Mouse (Mus musculus): ENCODE results near the gene Bbs4. TPM values are rescaled to one million over a fixed set of nuclear protein-coding genes. Genes with fewer than 3 reads are reported as not detected.

Gene Bbs4
- total and polyA plus RNA-seq, 2 experiments = 0.57 to 2.9 TPM

- no peak overlapping the region for H3K9ac ChIP-seq (ENCODE audit: low read depth, low read length)
- WGBS = 89% methylated on average over 19 of the region's 19 CpGs
- no peak overlapping the region for H3K27ac ChIP-seq (replicated peaks; ENCODE audit: insufficient read depth, low read depth, low read length)
- no peak for TF ChIP-seq CTCF (IDR thresholded peaks at IDR 0.05; ENCODE audit: low read depth, low read length)
- TF ChIP-seq POLR2A (IDR thresholded peaks at IDR 0.05; ENCODE audit: extremely low read depth, insufficient read depth, low read length) = no peak
- H3K36me3 ChIP-seq (ENCODE audit: control insufficient read depth, insufficient read depth, low read length) = no peaks in the 10 kb centered on the region
- H3K4me3 ChIP-seq (ENCODE audit: insufficient read depth, low read depth, low read length) = no peak overlapping the region
- H3K79me2 ChIP-seq (ENCODE audit: control insufficient read depth, insufficient read depth, low read length) = no peaks in the 10 kb centered on the region
- peaks cover 3% of the 10 kb centered on the region; the same call in 1 of the 2 replicates for H3K4me1 ChIP-seq (ENCODE audit: control insufficient read depth, insufficient read depth, low read length)
- H3K27me3 ChIP-seq (ENCODE audit: control insufficient read depth, insufficient read depth, low read length) = no peaks in the 10 kb centered on the region
- no peak for DNase-seq (ENCODE audit: extremely low read depth, low read depth, low spot score)
Measured at GRCm38 (mm10) chr9:59274846-59275455, 78.4 kb downstream of the Bbs4 start.

DNA sequence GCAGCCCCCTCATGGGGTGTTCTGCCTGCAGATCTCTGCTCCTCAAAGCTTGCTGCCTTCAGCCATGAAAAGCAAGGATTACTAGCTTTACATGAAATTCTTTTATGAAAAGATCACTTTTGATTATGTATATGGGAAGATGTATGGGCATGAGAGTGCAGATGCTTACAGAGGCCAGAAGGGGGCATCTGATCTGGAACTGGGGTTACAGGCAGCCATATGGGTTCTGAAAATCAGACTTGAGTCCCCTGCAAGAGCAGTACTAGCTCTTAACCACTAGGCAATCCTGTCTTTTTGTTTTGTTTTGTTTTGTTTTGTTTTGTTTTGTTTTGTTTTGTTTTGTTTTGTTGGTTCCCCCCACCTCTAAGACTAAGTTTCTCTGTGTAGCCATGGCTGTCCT lies 80.1 kb downstream of the Bbs4 start:
- no peaks in the 10 kb centered on the region for H3K27me3 ChIP-seq (ENCODE audit: control insufficient read depth, insufficient read depth, low read length)
- no peak overlapping the region for H3K9ac ChIP-seq (ENCODE audit: low read depth, low read length)
- no peak overlapping the region for H3K4me3 ChIP-seq (ENCODE audit: insufficient read depth, low read depth, low read length)
- H3K4me1 ChIP-seq (ENCODE audit: control insufficient read depth, insufficient read depth, low read length) = peaks cover 3% of the 10 kb centered on the region; the same call in 1 of the 2 replicates
- DNase-seq (ENCODE audit: extremely low read depth, low read depth, low spot score) = no peak
- no peaks in the 10 kb centered on the region for H3K79me2 ChIP-seq (ENCODE audit: control insufficient read depth, insufficient read depth, low read length)
- TF ChIP-seq CTCF (IDR thresholded peaks at IDR 0.05; ENCODE audit: low read depth, low read length) (no peak), POLR2A (IDR thresholded peaks at IDR 0.05; ENCODE audit: extremely low read depth, insufficient read depth, low read length) (no peak)
- no peak overlapping the region for H3K27ac ChIP-seq (replicated peaks; ENCODE audit: insufficient read depth, low read depth, low read length)
- no peaks in the 10 kb centered on the region for H3K36me3 ChIP-seq (ENCODE audit: control insufficient read depth, insufficient read depth, low read length)

Other genes starting within 250 kb of the Bbs4 start
- gene Adpgk, start 62.0 kb downstream of the Bbs4 start, total RNA-seq (2014; rRNA removed) = 11.1 and 11.3 TPM in 2 replicates
- gene Adpgk, start 62.0 kb downstream of the Bbs4 start, polyA plus RNA-seq (2012; rRNA removed) = 7.6 and 7.9 TPM in 2 replicates
- 26.6 and 31.4 TPM in 2 replicates for gene Arih1, start 133.1 kb upstream of the Bbs4 start, total RNA-seq (2014; rRNA removed)
- 9.5 and 10.2 TPM in 2 replicates for gene Arih1, start 133.1 kb upstream of the Bbs4 start, polyA plus RNA-seq (2012; rRNA removed)
- 39.6 and 46.2 TPM in 2 replicates for gene Hexa, start 186.0 kb upstream of the Bbs4 start, total RNA-seq (2014; rRNA removed)
- gene Hexa, start 186.0 kb upstream of the Bbs4 start, polyA plus RNA-seq (2012; rRNA removed) = 38.9 and 46.2 TPM in 2 replicates
- 0.18 TPM in 1 of 2 replicates, not detected in the other for gene Tmem202, start 186.3 kb upstream of the Bbs4 start, total RNA-seq (2014; rRNA removed)
- gene Tmem202, start 186.3 kb upstream of the Bbs4 start, polyA plus RNA-seq (2012; rRNA removed) = 0.07 TPM in 1 of 2 replicates, not detected in the other
- gene Celf6, start 224.4 kb upstream of the Bbs4 start, total RNA-seq (2014; rRNA removed) = not detected in 2 replicates
- gene Celf6, start 224.4 kb upstream of the Bbs4 start, polyA plus RNA-seq (2012; rRNA removed) = not detected in 2 replicates